Mouse (Mus musculus): Measurements from ENCODE around the gene Olfr524. TPM values are rescaled to one million over a fixed set of nuclear protein-coding genes. Genes with fewer than 3 reads are reported as not detected.

Gene Olfr524
- not detected in 2 replicates for polyA plus RNA-seq (2016; fragmentation: Nextera tagmentation; extraction: Ambion mirVana)

GRCm38 (mm10) chr7:140205864-140206263 lies at the start of gene Olfr524:
TSS of gene Olfr524 (minus strand) at chr7:140205964.
- H3K4me1 ChIP-seq: no peaks in the 10 kb centered on the region
- no peak for DNase-seq (ENCODE audit: low spot score)
- H3K9me3 ChIP-seq: no peaks in the 10 kb centered on the region
- H3K27me3 ChIP-seq (replicated peaks; ENCODE audit: low read depth, poor library complexity, severe bottlenecking): no peaks in the 10 kb centered on the region
- no peaks in the 10 kb centered on the region for H3K36me3 ChIP-seq (replicated peaks)
- H3K4me3 ChIP-seq: no peak within 1 kb of the TSS
- no peak within 1 kb of the TSS for H3K27ac ChIP-seq (replicated peaks)

- Histone ChIP-seq H3K36me3 (replicated peaks) (no peaks in the 10 kb centered on the region), H3K27me3 (replicated peaks; ENCODE audit: low read depth, poor library complexity, severe bottlenecking) (no peaks in the 10 kb centered on the region), H3K4me3 (no peak overlapping the region), H3K27ac (replicated peaks) (no peak overlapping the region), H3K4me1 (no peaks in the 10 kb centered on the region), H3K9me3 (no peaks in the 10 kb centered on the region)
- DNase-seq (ENCODE audit: low spot score): no peak
- WGBS: 84% methylated on average over 7 of the region's 7 CpGs
Measured at GRCm38 (mm10) chr7:140253780-140254299, 48.1 kb upstream of the Olfr524 start.

GRCm38 (mm10) chr7:140247216-140247615 lies 41.5 kb upstream of the Olfr524 start, which contains the start of gene 5830411N06Rik:
TSS of gene 5830411N06Rik (plus strand) at chr7:140247284.
- WGBS: 75% methylated on average over 4 of the region's 4 CpGs
- peaks cover 2% of the 10 kb centered on the region; the same call in 1 of the 2 replicates for H3K9me3 ChIP-seq
- H3K4me3 ChIP-seq: no peak within 1 kb of the TSS
- no peaks in the 10 kb centered on the region for H3K4me1 ChIP-seq
- no peak for DNase-seq (ENCODE audit: low spot score)
- H3K27me3 ChIP-seq (replicated peaks; ENCODE audit: low read depth, poor library complexity, severe bottlenecking): no peaks in the 10 kb centered on the region
- H3K36me3 ChIP-seq (replicated peaks): no peaks in the 10 kb centered on the region
- H3K27ac ChIP-seq (replicated peaks): no peak within 1 kb of the TSS

- Histone ChIP-seq H3K27me3 (replicated peaks; ENCODE audit: low read depth, poor library complexity, severe bottlenecking) (no peaks in the 10 kb centered on the region), H3K4me3 (no peak overlapping the region), H3K36me3 (replicated peaks) (no peaks in the 10 kb centered on the region), H3K27ac (replicated peaks) (no peak overlapping the region), H3K9me3 (no peaks in the 10 kb centered on the region), H3K4me1 (no peaks in the 10 kb centered on the region)
- no peak for DNase-seq (ENCODE audit: low spot score)
- WGBS: 91% methylated on average over 3 of the region's 3 CpGs
Measured at GRCm38 (mm10) chr7:140233696-140234095, 27.9 kb upstream of the Olfr524 start.

- 68% methylated on average over 2 of the region's 2 CpGs for WGBS
- no peak for DNase-seq (ENCODE audit: low spot score)
- Histone ChIP-seq H3K4me3 (no peak overlapping the region), H3K36me3 (replicated peaks) (no peaks in the 10 kb centered on the region), H3K9me3 (no peaks in the 10 kb centered on the region), H3K27me3 (replicated peaks; ENCODE audit: low read depth, poor library complexity, severe bottlenecking) (no peaks in the 10 kb centered on the region), H3K27ac (replicated peaks) (no peak overlapping the region), H3K4me1 (no peaks in the 10 kb centered on the region)
Measured at GRCm38 (mm10) chr7:140231026-140231425, 25.3 kb upstream of the Olfr524 start.

- Histone ChIP-seq H3K27ac (replicated peaks) (no peak overlapping the region), H3K4me1 (no peaks in the 10 kb centered on the region), H3K27me3 (replicated peaks; ENCODE audit: low read depth, poor library complexity, severe bottlenecking) (no peaks in the 10 kb centered on the region), H3K4me3 (no peak overlapping the region), H3K9me3 (no peaks in the 10 kb centered on the region), H3K36me3 (replicated peaks) (no peaks in the 10 kb centered on the region)
- DNase-seq (ENCODE audit: low spot score): no peak
- 81% methylated on average over 13 of the region's 13 CpGs for WGBS
Measured at GRCm38 (mm10) chr7:140228476-140228875, 22.7 kb upstream of the Olfr524 start.

- Histone ChIP-seq H3K4me1 (no peaks in the 10 kb centered on the region), H3K36me3 (replicated peaks) (no peaks in the 10 kb centered on the region), H3K9me3 (no peaks in the 10 kb centered on the region), H3K27me3 (replicated peaks; ENCODE audit: low read depth, poor library complexity, severe bottlenecking) (no peaks in the 10 kb centered on the region), H3K4me3 (no peak overlapping the region), H3K27ac (replicated peaks) (no peak overlapping the region)
- DNase-seq (ENCODE audit: low spot score): no peak
- 85% methylated on average over 13 of the region's 13 CpGs for WGBS
Measured at GRCm38 (mm10) chr7:140224209-140224608, 18.4 kb upstream of the Olfr524 start.

- no peaks in the 10 kb centered on the region for H3K36me3 ChIP-seq (replicated peaks)
- no peak for DNase-seq (ENCODE audit: low spot score)
- WGBS: 87% methylated on average over 4 of the region's 4 CpGs
- H3K27ac ChIP-seq (replicated peaks): no peak overlapping the region
- H3K4me3 ChIP-seq: no peak overlapping the region
- no peaks in the 10 kb centered on the region for H3K4me1 ChIP-seq
- no peaks in the 10 kb centered on the region for H3K27me3 ChIP-seq (replicated peaks; ENCODE audit: low read depth, poor library complexity, severe bottlenecking)
- H3K9me3 ChIP-seq: no peaks in the 10 kb centered on the region
Measured at GRCm38 (mm10) chr7:140220375-140220774, 14.6 kb upstream of the Olfr524 start.

GRCm38 (mm10) chr7:140219268-140219667 lies 13.5 kb upstream of the Olfr524 start:
- no peaks in the 10 kb centered on the region for H3K4me1 ChIP-seq
- 21% methylated on average over 1 of the region's 1 CpGs for WGBS
- H3K36me3 ChIP-seq (replicated peaks): no peaks in the 10 kb centered on the region
- no peaks in the 10 kb centered on the region for H3K9me3 ChIP-seq
- H3K27me3 ChIP-seq (replicated peaks; ENCODE audit: low read depth, poor library complexity, severe bottlenecking): no peaks in the 10 kb centered on the region
- DNase-seq (ENCODE audit: low spot score): no peak
- H3K27ac ChIP-seq (replicated peaks): no peak overlapping the region
- H3K4me3 ChIP-seq: no peak overlapping the region

- Histone ChIP-seq H3K4me3 (no peak within 1 kb of the TSS), H3K36me3 (replicated peaks) (no peaks in the 10 kb centered on the region), H3K4me1 (no peaks in the 10 kb centered on the region), H3K27me3 (replicated peaks; ENCODE audit: low read depth, poor library complexity, severe bottlenecking) (no peaks in the 10 kb centered on the region), H3K27ac (replicated peaks) (no peak within 1 kb of the TSS), H3K9me3 (no peaks in the 10 kb centered on the region)
- no peak for DNase-seq (ENCODE audit: low spot score)
- 88% methylated on average over 2 of the region's 2 CpGs for WGBS
Measured at GRCm38 (mm10) chr7:140217967-140218366, 12.2 kb upstream of the Olfr524 start, which contains the start of gene Cd163l1. TSS of gene Cd163l1 (plus strand) at chr7:140218267.

GRCm38 (mm10) chr7:140213841-140214240 lies 8.1 kb upstream of the Olfr524 start:
- Histone ChIP-seq H3K27me3 (replicated peaks; ENCODE audit: low read depth, poor library complexity, severe bottlenecking) (no peaks in the 10 kb centered on the region), H3K4me3 (no peak overlapping the region), H3K9me3 (no peaks in the 10 kb centered on the region), H3K27ac (replicated peaks) (no peak overlapping the region), H3K36me3 (replicated peaks) (no peaks in the 10 kb centered on the region), H3K4me1 (no peaks in the 10 kb centered on the region)
- 83% methylated on average over 5 of the region's 5 CpGs for WGBS
- DNase-seq (ENCODE audit: low spot score): no peak

GRCm38 (mm10) chr7:140208677-140209076 lies 2.9 kb upstream of the Olfr524 start:
- no peak overlapping the region for H3K4me3 ChIP-seq
- H3K27me3 ChIP-seq (replicated peaks; ENCODE audit: low read depth, poor library complexity, severe bottlenecking): no peaks in the 10 kb centered on the region
- no peak for DNase-seq (ENCODE audit: low spot score)
- no peaks in the 10 kb centered on the region for H3K36me3 ChIP-seq (replicated peaks)
- no peaks in the 10 kb centered on the region for H3K9me3 ChIP-seq
- no peak overlapping the region for H3K27ac ChIP-seq (replicated peaks)
- no peaks in the 10 kb centered on the region for H3K4me1 ChIP-seq
- WGBS: 82% methylated on average over 3 of the region's 3 CpGs

- 77% methylated on average over 8 of the region's 8 CpGs for WGBS
- Histone ChIP-seq H3K4me1 (no peaks in the 10 kb centered on the region), H3K4me3 (no peak overlapping the region), H3K36me3 (replicated peaks) (no peaks in the 10 kb centered on the region), H3K27me3 (replicated peaks; ENCODE audit: low read depth, poor library complexity, severe bottlenecking) (no peaks in the 10 kb centered on the region), H3K9me3 (no peaks in the 10 kb centered on the region), H3K27ac (replicated peaks) (no peak overlapping the region)
- no peak for DNase-seq (ENCODE audit: low spot score)
Measured at GRCm38 (mm10) chr7:140208153-140208552, 2.4 kb upstream of the Olfr524 start.

All from embryonic facial prominence, embryonic 10.5 days (tissue).